Mouse (Mus musculus): ENCODE measurements around the gene Cdhr3. TPM values are rescaled to one million over a fixed set of nuclear protein-coding genes. Genes with fewer than 3 reads are reported as not detected.
"Not testable (repeated sequence)": the region's sequence is repeated elsewhere in the genome, so short reads cannot be mapped to it uniquely, and the experiment has no call there.

Gene Cdhr3
- polyA plus RNA-seq, 1 experiment from 2014 or later: 0.25 TPM

GRCm38 (mm10) chr12:33009206-33009966, 83.3 kb downstream of the Cdhr3 start:
- H3K36me3 ChIP-seq: no peaks in the 10 kb centered on the region
- H3K27ac ChIP-seq: no peak overlapping the region
- no peak for ATAC-seq (ENCODE audit: low FRiP score)
- no peaks in the 10 kb centered on the region for H3K9me3 ChIP-seq
- peaks cover 5% of the 10 kb centered on the region for H3K4me1 ChIP-seq (replicated peaks)
- no peak overlapping the region for H3K4me2 ChIP-seq
- WGBS: 89% methylated on average over 6 of the region's 6 CpGs
- H3K4me3 ChIP-seq: no peak overlapping the region
- H3K9ac ChIP-seq: no peak overlapping the region
- no peaks in the 10 kb centered on the region for H3K27me3 ChIP-seq

- Histone ChIP-seq H3K36me3 (no peaks in the 10 kb centered on the region), H3K4me1 (replicated peaks) (peaks cover 3% of the 10 kb centered on the region; the same call in 1 of the 2 replicates), H3K27ac (no peak overlapping the region), H3K9me3 (no peaks in the 10 kb centered on the region), H3K4me3 (no peak overlapping the region), H3K9ac (no peak overlapping the region), H3K27me3 (no peaks in the 10 kb centered on the region), H3K4me2 (no peak overlapping the region)
- 47% methylated on average over 7 of the region's 7 CpGs for WGBS
- ATAC-seq (ENCODE audit: low FRiP score): 0 out of 2 replicates have a peak, but pooled peaks have one; percentile 17
Observed at GRCm38 (mm10) chr12:33008305-33009110, 84.2 kb downstream of the Cdhr3 start.

GRCm38 (mm10) chr12:33007176-33007575, 85.5 kb downstream of the Cdhr3 start:
- no peaks in the 10 kb centered on the region for H3K36me3 ChIP-seq
- H3K4me3 ChIP-seq: no peak overlapping the region
- WGBS: 94% methylated on average over 2 of the region's 2 CpGs
- peaks cover 5% of the 10 kb centered on the region; the same call in 1 of the 2 replicates for H3K4me1 ChIP-seq (replicated peaks)
- no peak overlapping the region for H3K27ac ChIP-seq
- no peak overlapping the region for H3K4me2 ChIP-seq
- H3K27me3 ChIP-seq: no peaks in the 10 kb centered on the region
- no peak for ATAC-seq (ENCODE audit: low FRiP score)
- H3K9me3 ChIP-seq: no peaks in the 10 kb centered on the region
- H3K9ac ChIP-seq: no peak overlapping the region

GRCm38 (mm10) chr12:33005858-33006257, 86.8 kb downstream of the Cdhr3 start:
- Histone ChIP-seq H3K4me2 (no peak overlapping the region), H3K36me3 (no peaks in the 10 kb centered on the region), H3K27me3 (no peaks in the 10 kb centered on the region), H3K9ac (no peak overlapping the region), H3K9me3 (no peaks in the 10 kb centered on the region), H3K4me1 (replicated peaks) (peaks cover 5% of the 10 kb centered on the region; the same call in 1 of the 2 replicates), H3K27ac (no peak overlapping the region), H3K4me3 (no peak overlapping the region)
- ATAC-seq (ENCODE audit: low FRiP score): no peak
- WGBS: 82% methylated on average over 5 of the region's 5 CpGs

GRCm38 (mm10) chr12:33003339-33003965, 89.2 kb downstream of the Cdhr3 start:
- no peak overlapping the region for H3K4me2 ChIP-seq
- no peaks in the 10 kb centered on the region for H3K36me3 ChIP-seq
- no peaks in the 10 kb centered on the region for H3K27me3 ChIP-seq
- H3K4me3 ChIP-seq: no peak overlapping the region
- H3K27ac ChIP-seq: no peak overlapping the region
- 64% methylated on average over 8 of the region's 8 CpGs for WGBS
- H3K9ac ChIP-seq: no peak overlapping the region
- H3K4me1 ChIP-seq (replicated peaks): peaks cover 13% of the 10 kb centered on the region; the same call in 1 of the 2 replicates
- peak; percentile 37; the same call in 1 of the 2 replicates for ATAC-seq (ENCODE audit: low FRiP score)
- H3K9me3 ChIP-seq: no peaks in the 10 kb centered on the region

- H3K9me3 ChIP-seq: no peaks in the 10 kb centered on the region
- no peak overlapping the region for H3K4me2 ChIP-seq
- no peaks in the 10 kb centered on the region for H3K27me3 ChIP-seq
- WGBS: 64% methylated on average over 4 of the region's 4 CpGs
- H3K4me1 ChIP-seq (replicated peaks): 0 out of 2 replicates have a peak, but pooled peaks cover 13% of the 10 kb centered on the region
- H3K4me3 ChIP-seq: no peak overlapping the region
- H3K9ac ChIP-seq: no peak overlapping the region
- H3K36me3 ChIP-seq: no peaks in the 10 kb centered on the region
- no peak for ATAC-seq (ENCODE audit: low FRiP score)
- H3K27ac ChIP-seq: no peak overlapping the region
Observed at GRCm38 (mm10) chr12:33000402-33000801, 92.3 kb downstream of the Cdhr3 start.

GRCm38 (mm10) chr12:32999778-33000177, 92.9 kb downstream of the Cdhr3 start:
- not testable (repeated sequence) for H3K9ac ChIP-seq

GRCm38 (mm10) chr12:32998766-32999165, 93.9 kb downstream of the Cdhr3 start:
- Histone ChIP-seq H3K27me3 (no peaks in the 10 kb centered on the region), H3K9me3 (no peaks in the 10 kb centered on the region), H3K27ac (no peak overlapping the region), H3K4me3 (no peak overlapping the region), H3K4me1 (replicated peaks) (0 out of 2 replicates have a peak, but pooled peaks cover 13% of the 10 kb centered on the region), H3K9ac (no peak overlapping the region), H3K4me2 (no peak overlapping the region), H3K36me3 (no peaks in the 10 kb centered on the region)
- no peak for ATAC-seq (ENCODE audit: low FRiP score)
- 66% methylated on average over 4 of the region's 5 CpGs for whole genome bisulfite sequencing

More at GRCm38 (mm10) chr12:32999778-33000177, 92.9 kb downstream of the Cdhr3 start:
- 0 out of 2 replicates have a peak, but pooled peaks cover 13% of the 10 kb centered on the region for H3K4me1 ChIP-seq (replicated peaks)
- not testable (repeated sequence) for H3K4me3 ChIP-seq; H3K27ac ChIP-seq; H3K27me3 ChIP-seq; ATAC-seq (ENCODE audit: low FRiP score); H3K36me3 ChIP-seq; H3K9me3 ChIP-seq; H3K4me2 ChIP-seq
- WGBS: 23% methylated on average over 3 of the region's 3 CpGs

GRCm38 (mm10) chr12:32995081-32995834, 97.4 kb downstream of the Cdhr3 start:
- no peak overlapping the region for H3K4me2 ChIP-seq
- H3K4me3 ChIP-seq: no peak overlapping the region
- H3K27ac ChIP-seq: no peak overlapping the region
- no peaks in the 10 kb centered on the region for H3K9me3 ChIP-seq
- H3K4me1 ChIP-seq (replicated peaks): 0 out of 2 replicates have a peak, but pooled peaks cover 5% of the 10 kb centered on the region
- no peaks in the 10 kb centered on the region for H3K27me3 ChIP-seq
- no peak overlapping the region for H3K9ac ChIP-seq
- no peaks in the 10 kb centered on the region for H3K36me3 ChIP-seq
- 88% methylated on average over 4 of the region's 4 CpGs for WGBS
- no peak for ATAC-seq (ENCODE audit: low FRiP score)

GRCm38 (mm10) chr12:32994081-32994480, 98.6 kb downstream of the Cdhr3 start:
- H3K9ac ChIP-seq: no peak overlapping the region
- no peaks in the 10 kb centered on the region for H3K36me3 ChIP-seq
- ATAC-seq (ENCODE audit: low FRiP score): no peak
- no peaks in the 10 kb centered on the region for H3K27me3 ChIP-seq
- H3K9me3 ChIP-seq: no peaks in the 10 kb centered on the region
- H3K4me2 ChIP-seq: no peak overlapping the region
- no peak overlapping the region for H3K27ac ChIP-seq
- no peaks in the 10 kb centered on the region for H3K4me1 ChIP-seq (replicated peaks)
- no peak overlapping the region for H3K4me3 ChIP-seq
- WGBS: 83% methylated on average over 5 of the region's 5 CpGs

- Histone ChIP-seq H3K27me3 (no peaks in the 10 kb centered on the region), H3K4me1 (replicated peaks) (no peaks in the 10 kb centered on the region), H3K9me3 (no peaks in the 10 kb centered on the region), H3K27ac (no peak overlapping the region), H3K9ac (no peak overlapping the region), H3K4me3 (no peak overlapping the region), H3K36me3 (no peaks in the 10 kb centered on the region), H3K4me2 (no peak overlapping the region)
- 78% methylated on average over 12 of the region's 12 CpGs for WGBS
- ATAC-seq (ENCODE audit: low FRiP score): no peak
Observed at GRCm38 (mm10) chr12:32989731-32990130, 102.9 kb downstream of the Cdhr3 start.
